8 mouse cellular contexts compared by ENCODE assay signal in genomic region chr5:95880914-95881313, GRCm38 (mm10).
A peak's percentile ranks its signal among the peaks of the same experiment; 100 is the strongest.
DNase-seq lines count a peak whose midpoint lies in the region; ATAC-seq and TF ChIP-seq lines count a peak whose summit lies in the region.

No protein-coding gene starts in this region.

- TF ChIP-seq CTCF in E14TG2a.4 (conservative IDR thresholded peaks at IDR 0.05; ENCODE audit: low read length), result peak; percentile 19; the same call in 1 of the 2 replicates

- no peaks in the 10 kb centered on the region for H3K4me1 ChIP-seq in E14TG2a.4 (replicated peaks; ENCODE audit: low read depth, low read length)

- no peaks in the 10 kb centered on the region for H3K9me3 ChIP-seq in E14TG2a.4 (ENCODE audit: low read length)

- DNase-seq in adipocyte (ENCODE audit: low spot score), result peak; percentile 77
- peak; percentile 37 for DNase-seq in embryo, embryonic 9.5 days (ENCODE audit: extremely low spot score)
- DNase-seq in heart, postnatal 36 days, result peak; percentile 27 to 39
- peak; percentile 65 for DNase-seq in layer of hippocampus, adult 9-10 months (ENCODE audit: low spot score)
- DNase-seq in lung, postnatal 10 days, result peak; percentile 70
- DNase-seq in telencephalon, adult 2 months (ENCODE audit: low read depth, low spot score), result peak; percentile 38

- no peaks in the 10 kb centered on the region for H3K27me3 ChIP-seq in E14TG2a.4 (ENCODE audit: insufficient read depth, low read length)

- H3K4me3 ChIP-seq in E14TG2a.4 (replicated peaks; ENCODE audit: low read length), result no peak overlapping the region

- intact Hi-C loops in heart, postnatal 36 days (cut with DNase I), result loop anchor here (1.0 kb wide), 1 partner anchor 69 kb away; no protein-coding TSS in a partner anchor

- ATAC-seq in monocyte, adult 5-6 weeks (replicated peaks; ENCODE audit: insufficient number of reproducible peaks, low FRiP score, low TSS enrichment, poor library complexity, severe bottlenecking), result no peak

- H3K36me3 ChIP-seq in E14TG2a.4 (ENCODE audit: insufficient read depth, low read length), result no peaks in the 10 kb centered on the region
